Mouse (Mus musculus) c-Kit-positive CD71-negative TER-119-negative erythroid progenitor cells, embryonic 14.5 days (primary cell): ENCODE data around the gene Nt5dc3.

ENCODE experiments used
- DNase-seq: peaks from one replicate; pipeline ENCODE4 v3.0.0-alpha.2; 2013; ENCODE audit warnings: low read depth

Nt5dc3 gene

GRCm38 (mm10) chr10:86778398-86779116 lies at the start of gene Nt5dc3:
Gene Nt5dc3, plus strand, starts transcription at chr10:86779005.
- DNase-seq: peak; percentile 89

GRCm38 (mm10) chr10:86730823-86731499 lies 47.8 kb upstream of the Nt5dc3 start:
- DNase-seq: peak; percentile 88

GRCm38 (mm10) chr10:86731500-86731863 lies 47.3 kb upstream of the Nt5dc3 start:
- DNase-seq: no peak

GRCm38 (mm10) chr10:86735036-86735435 lies 43.8 kb upstream of the Nt5dc3 start:
- no peak for DNase-seq

- DNase-seq: no peak
These were observed 35.9 kb upstream of the Nt5dc3 start for GRCm38 (mm10) chr10:86742918-86743317.

- no peak for DNase-seq
These were observed 34.5 kb upstream of the Nt5dc3 start for GRCm38 (mm10) chr10:86744306-86744705.

- no peak for DNase-seq
These were observed 22.8 kb upstream of the Nt5dc3 start for GRCm38 (mm10) chr10:86755816-86756502.

- DNase-seq: no peak
These were observed 21.1 kb upstream of the Nt5dc3 start for GRCm38 (mm10) chr10:86757724-86758123.

- DNase-seq: no peak
These were observed 20.6 kb upstream of the Nt5dc3 start for GRCm38 (mm10) chr10:86758211-86758610.

GRCm38 (mm10) chr10:86761236-86761635 lies 17.6 kb upstream of the Nt5dc3 start:
- no peak for DNase-seq

GRCm38 (mm10) chr10:86761722-86762383 lies 17.0 kb upstream of the Nt5dc3 start:
- DNase-seq: no peak

- DNase-seq: no peak
These were observed 16.4 kb upstream of the Nt5dc3 start for GRCm38 (mm10) chr10:86762384-86762730.

- no peak for DNase-seq
These were observed 15.1 kb upstream of the Nt5dc3 start, which contains the start of gene Gm49358 for GRCm38 (mm10) chr10:86763672-86764071. Gene Gm49358, plus strand, starts transcription at chr10:86763972.

- DNase-seq: no peak
These were observed 13.3 kb upstream of the Nt5dc3 start for GRCm38 (mm10) chr10:86765344-86765966.

GRCm38 (mm10) chr10:86769216-86769615 lies 9.6 kb upstream of the Nt5dc3 start:
- no peak for DNase-seq

GRCm38 (mm10) chr10:86769797-86770196 lies 9.0 kb upstream of the Nt5dc3 start:
- no peak for DNase-seq

GRCm38 (mm10) chr10:86771701-86772100 lies 7.1 kb upstream of the Nt5dc3 start:
- no peak for DNase-seq

GRCm38 (mm10) chr10:86772231-86772631 lies 6.6 kb upstream of the Nt5dc3 start:
- no peak for DNase-seq

- no peak for DNase-seq
These were observed 5.4 kb upstream of the Nt5dc3 start for GRCm38 (mm10) chr10:86773360-86773759.

GRCm38 (mm10) chr10:86776281-86776680 lies 2.5 kb upstream of the Nt5dc3 start:
- no peak for DNase-seq

- DNase-seq: no peak
These were observed 1.0 kb upstream of the Nt5dc3 start for GRCm38 (mm10) chr10:86777614-86778319.
